Mouse (Mus musculus): Measurements from ENCODE around the gene Gm7075. TPM values are rescaled to one million over a fixed set of nuclear protein-coding genes. Genes with fewer than 3 reads are reported as not detected.
"Not testable (repeated sequence)": the region's sequence is repeated elsewhere in the genome, so short reads cannot be mapped to it uniquely, and the experiment has no call there.

The Gm7075 gene
- polyA plus RNA-seq, 1 experiment from 2014 or later = not detected

GRCm38 (mm10) chr10:63429785-63430305, 8.3 kb upstream of the Gm7075 start, which contains the start of gene Ctnna3:
Gene Ctnna3, plus strand, starts transcription at chr10:63430098.
- no peaks in the 10 kb centered on the region for H3K4me1 ChIP-seq
- H3K27ac ChIP-seq = peak within 1 kb of the TSS; percentile 96
- peak; percentile 93 for DNase-seq (ENCODE audit: low spot score)
- under 1% methylated on average over 55 of the region's 55 CpGs for WGBS
- H3K36me3 ChIP-seq = no peaks in the 10 kb centered on the region
- H3K4me3 ChIP-seq = peak within 1 kb of the TSS; percentile 80
- H3K27me3 ChIP-seq (ENCODE audit: low read depth, poor library complexity, severe bottlenecking) = no peaks in the 10 kb centered on the region
- no peaks in the 10 kb centered on the region for H3K9me3 ChIP-seq (replicated peaks)

- Histone ChIP-seq H3K4me1 (no peaks in the 10 kb centered on the region), H3K36me3 (no peaks in the 10 kb centered on the region), H3K27me3 (ENCODE audit: low read depth, poor library complexity, severe bottlenecking) (no peaks in the 10 kb centered on the region), H3K9me3 (replicated peaks) (no peaks in the 10 kb centered on the region), H3K27ac (peak overlapping the region; percentile 96), H3K4me3 (peak overlapping the region; percentile 80)
- WGBS = 1% methylated on average over 34 of the region's 34 CpGs
- DNase-seq (ENCODE audit: low spot score) = peak; percentile 100
Measured at GRCm38 (mm10) chr10:63429380-63429779, 7.8 kb upstream of the Gm7075 start.

- no peaks in the 10 kb centered on the region for H3K9me3 ChIP-seq (replicated peaks)
- DNase-seq (ENCODE audit: low spot score) = no peak
- H3K27ac ChIP-seq = peak overlapping the region; percentile 51; the same call in 1 of the 2 replicates
- no peaks in the 10 kb centered on the region for H3K27me3 ChIP-seq (ENCODE audit: low read depth, poor library complexity, severe bottlenecking)
- H3K4me3 ChIP-seq = peak overlapping the region; percentile 80
- WGBS = 6% methylated on average over 11 of the region's 11 CpGs
- no peaks in the 10 kb centered on the region for H3K36me3 ChIP-seq
- H3K4me1 ChIP-seq = no peaks in the 10 kb centered on the region
Measured at GRCm38 (mm10) chr10:63429023-63429340, 7.4 kb upstream of the Gm7075 start.

GRCm38 (mm10) chr10:63428243-63429022, 6.8 kb upstream of the Gm7075 start:
- Histone ChIP-seq H3K27ac (peak overlapping the region; percentile 51; the same call in 1 of the 2 replicates), H3K9me3 (replicated peaks) (no peaks in the 10 kb centered on the region), H3K4me3 (peak overlapping the region; percentile 80), H3K27me3 (ENCODE audit: low read depth, poor library complexity, severe bottlenecking) (no peaks in the 10 kb centered on the region), H3K36me3 (no peaks in the 10 kb centered on the region), H3K4me1 (no peaks in the 10 kb centered on the region)
- peak; percentile 65 for DNase-seq (ENCODE audit: low spot score)
- WGBS = 27% methylated on average over 19 of the region's 19 CpGs

- Histone ChIP-seq H3K4me3 (no peak overlapping the region), H3K27me3 (ENCODE audit: low read depth, poor library complexity, severe bottlenecking) (no peaks in the 10 kb centered on the region), H3K9me3 (replicated peaks) (no peaks in the 10 kb centered on the region), H3K4me1 (no peaks in the 10 kb centered on the region), H3K36me3 (no peaks in the 10 kb centered on the region), H3K27ac (no peak overlapping the region)
- no peak for DNase-seq (ENCODE audit: low spot score)
- 84% methylated on average over 8 of the region's 8 CpGs for WGBS
Measured at GRCm38 (mm10) chr10:63427146-63427545, 5.6 kb upstream of the Gm7075 start.

- Histone ChIP-seq H3K9me3 (replicated peaks) (no peaks in the 10 kb centered on the region), H3K4me3 (no peak overlapping the region), H3K27ac (no peak overlapping the region), H3K36me3 (no peaks in the 10 kb centered on the region), H3K4me1 (no peaks in the 10 kb centered on the region), H3K27me3 (ENCODE audit: low read depth, poor library complexity, severe bottlenecking) (no peaks in the 10 kb centered on the region)
- no peak for DNase-seq (ENCODE audit: low spot score)
Measured at GRCm38 (mm10) chr10:63424475-63424814, 2.9 kb upstream of the Gm7075 start.

- no peaks in the 10 kb centered on the region for H3K36me3 ChIP-seq
- no peak overlapping the region for H3K27ac ChIP-seq
- WGBS = 87% methylated on average over 9 of the region's 9 CpGs
- no peaks in the 10 kb centered on the region for H3K9me3 ChIP-seq (replicated peaks)
- H3K4me1 ChIP-seq = no peaks in the 10 kb centered on the region
- no peaks in the 10 kb centered on the region for H3K27me3 ChIP-seq (ENCODE audit: low read depth, poor library complexity, severe bottlenecking)
- H3K4me3 ChIP-seq = no peak overlapping the region
- no peak for DNase-seq (ENCODE audit: low spot score)
Measured at GRCm38 (mm10) chr10:63423591-63424474, 2.2 kb upstream of the Gm7075 start.

GRCm38 (mm10) chr10:63422736-63422992, 1.1 kb upstream of the Gm7075 start:
- WGBS = 91% methylated on average over 5 of the region's 5 CpGs
- H3K36me3 ChIP-seq = no peaks in the 10 kb centered on the region
- DNase-seq (ENCODE audit: low spot score) = no peak

GRCm38 (mm10) chr10:63417061-63417460, 4.5 kb downstream of the Gm7075 start:
- H3K27me3 ChIP-seq (ENCODE audit: low read depth, poor library complexity, severe bottlenecking) = no peaks in the 10 kb centered on the region
- WGBS = 56% methylated on average over 5 of the region's 5 CpGs
- DNase-seq (ENCODE audit: low spot score) = no peak

More at GRCm38 (mm10) chr10:63422736-63422992, 1.1 kb upstream of the Gm7075 start:
- Histone ChIP-seq H3K4me3 (no peak overlapping the region), H3K27me3 (ENCODE audit: low read depth, poor library complexity, severe bottlenecking) (no peaks in the 10 kb centered on the region), H3K9me3 (replicated peaks) (no peaks in the 10 kb centered on the region), H3K27ac (no peak overlapping the region), H3K4me1 (no peaks in the 10 kb centered on the region)

GRCm38 (mm10) chr10:63415850-63416249, 5.7 kb downstream of the Gm7075 start:
- Histone ChIP-seq H3K4me1 (no peaks in the 10 kb centered on the region), H3K27me3 (ENCODE audit: low read depth, poor library complexity, severe bottlenecking) (no peaks in the 10 kb centered on the region), H3K27ac (no peak overlapping the region), H3K4me3 (no peak overlapping the region), H3K36me3 (no peaks in the 10 kb centered on the region), H3K9me3 (replicated peaks) (no peaks in the 10 kb centered on the region)
- no peak for DNase-seq (ENCODE audit: low spot score)
- WGBS = 65% methylated on average over 7 of the region's 7 CpGs

More at GRCm38 (mm10) chr10:63417061-63417460, 4.5 kb downstream of the Gm7075 start:
- H3K27ac ChIP-seq = no peak overlapping the region
- H3K4me1 ChIP-seq = no peaks in the 10 kb centered on the region
- H3K4me3 ChIP-seq = no peak overlapping the region
- H3K9me3 ChIP-seq (replicated peaks) = no peaks in the 10 kb centered on the region
- H3K36me3 ChIP-seq = no peaks in the 10 kb centered on the region

- no peaks in the 10 kb centered on the region for H3K9me3 ChIP-seq (replicated peaks)
- no peak overlapping the region for H3K27ac ChIP-seq
- DNase-seq (ENCODE audit: low spot score) = no peak
- no peaks in the 10 kb centered on the region for H3K4me1 ChIP-seq
- no peak overlapping the region for H3K4me3 ChIP-seq
- WGBS = 82% methylated on average over 7 of the region's 7 CpGs
- no peaks in the 10 kb centered on the region for H3K27me3 ChIP-seq (ENCODE audit: low read depth, poor library complexity, severe bottlenecking)
- no peaks in the 10 kb centered on the region for H3K36me3 ChIP-seq
Measured at GRCm38 (mm10) chr10:63415287-63415686, 6.3 kb downstream of the Gm7075 start.

GRCm38 (mm10) chr10:63412756-63413155, 8.8 kb downstream of the Gm7075 start:
- Histone ChIP-seq H3K27ac (no peak overlapping the region), H3K36me3 (no peaks in the 10 kb centered on the region), H3K4me3 (no peak overlapping the region), H3K27me3 (ENCODE audit: low read depth, poor library complexity, severe bottlenecking) (no peaks in the 10 kb centered on the region), H3K9me3 (replicated peaks) (no peaks in the 10 kb centered on the region), H3K4me1 (no peaks in the 10 kb centered on the region)
- 90% methylated on average over 17 of the region's 17 CpGs for WGBS
- DNase-seq (ENCODE audit: low spot score) = no peak

- not testable (repeated sequence) for H3K4me3 ChIP-seq; H3K27ac ChIP-seq; H3K27me3 ChIP-seq (ENCODE audit: low read depth, poor library complexity, severe bottlenecking); DNase-seq (ENCODE audit: low spot score); H3K36me3 ChIP-seq; H3K9me3 ChIP-seq (replicated peaks); H3K4me1 ChIP-seq
- 89% methylated on average over 6 of the region's 7 CpGs for WGBS
Measured at GRCm38 (mm10) chr10:63411674-63412073, 9.9 kb downstream of the Gm7075 start.

All from limb, embryonic 10.5 days (tissue).